Mouse (Mus musculus) frontal cortex, postnatal 25 days (tissue): ENCODE data around the gene Bche.

Experiments used
- DNase-seq, 2 experiments: peaks; one replicate each; pipeline ENCODE4 v3.0.0; 2022; ENCODE audit warnings: low spot score in 2 of 2

The Bche gene

DNA sequence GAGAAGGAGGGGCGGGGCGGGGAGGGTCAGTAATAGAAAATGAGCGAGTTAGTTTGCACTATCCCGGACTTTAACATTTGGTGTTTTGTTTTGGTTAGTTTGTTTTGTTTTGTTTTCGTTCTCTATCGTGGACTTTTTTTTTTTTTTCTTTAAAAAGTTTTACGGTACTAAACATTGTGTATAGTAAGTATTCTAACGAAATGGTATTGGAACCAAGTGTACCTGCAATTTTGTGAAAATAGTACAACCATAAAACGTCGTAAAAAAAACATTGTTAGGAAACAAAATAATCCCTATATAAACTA is at the start of gene Bche:
Bche (minus strand) TSS at position 6 of the 305 bp plus-strand sequence.
- DNase-seq = no peak

- DNase-seq = no peak
These were observed 33.8 kb upstream of the Bche start for GRCm38 (mm10) chr3:73741998-73742397.

DNA sequence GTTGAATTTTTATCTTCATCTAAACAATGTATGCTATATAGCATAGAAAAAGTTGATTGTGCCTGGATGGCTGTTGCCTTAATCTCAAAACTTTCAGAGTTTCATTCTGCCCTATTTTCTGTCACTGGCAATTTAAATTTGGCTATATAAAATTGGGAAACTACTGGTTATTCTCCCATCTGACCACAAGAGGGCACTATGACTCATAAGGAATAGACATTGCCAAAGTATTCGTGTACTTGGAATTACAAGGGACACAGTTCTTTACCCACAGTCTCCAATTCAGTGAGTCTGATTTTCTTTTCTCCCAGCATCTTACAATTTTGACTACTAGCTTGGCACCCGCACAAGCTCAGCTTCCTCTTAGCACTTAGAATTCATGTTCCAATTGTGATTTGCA is 23.5 kb upstream of the Bche start:
- DNase-seq = no peak

- no peak for DNase-seq
These were observed 21.3 kb upstream of the Bche start for GRCm38 (mm10) chr3:73729511-73729910.

DNA sequence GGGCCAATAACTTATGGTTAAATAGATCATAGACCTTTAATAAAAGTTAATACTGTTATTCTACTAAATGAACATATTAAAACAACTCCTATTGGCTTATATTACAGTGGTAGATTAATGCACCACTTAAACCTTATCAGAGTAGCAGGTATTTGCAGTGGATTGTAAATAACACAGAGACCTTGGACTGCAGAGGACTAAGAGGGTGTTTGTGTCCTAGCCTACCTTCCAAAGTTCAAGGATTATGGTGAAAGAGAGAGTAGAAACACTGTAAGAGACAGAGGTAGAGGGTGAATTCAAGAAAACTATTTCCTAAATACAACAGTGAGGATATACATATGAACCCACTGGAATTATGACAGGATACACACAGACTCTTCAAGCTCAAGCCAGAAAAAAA is 17.5 kb upstream of the Bche start:
- DNase-seq = no peak

- no peak for DNase-seq
These were observed 16.7 kb upstream of the Bche start for GRCm38 (mm10) chr3:73724869-73725268.

DNA sequence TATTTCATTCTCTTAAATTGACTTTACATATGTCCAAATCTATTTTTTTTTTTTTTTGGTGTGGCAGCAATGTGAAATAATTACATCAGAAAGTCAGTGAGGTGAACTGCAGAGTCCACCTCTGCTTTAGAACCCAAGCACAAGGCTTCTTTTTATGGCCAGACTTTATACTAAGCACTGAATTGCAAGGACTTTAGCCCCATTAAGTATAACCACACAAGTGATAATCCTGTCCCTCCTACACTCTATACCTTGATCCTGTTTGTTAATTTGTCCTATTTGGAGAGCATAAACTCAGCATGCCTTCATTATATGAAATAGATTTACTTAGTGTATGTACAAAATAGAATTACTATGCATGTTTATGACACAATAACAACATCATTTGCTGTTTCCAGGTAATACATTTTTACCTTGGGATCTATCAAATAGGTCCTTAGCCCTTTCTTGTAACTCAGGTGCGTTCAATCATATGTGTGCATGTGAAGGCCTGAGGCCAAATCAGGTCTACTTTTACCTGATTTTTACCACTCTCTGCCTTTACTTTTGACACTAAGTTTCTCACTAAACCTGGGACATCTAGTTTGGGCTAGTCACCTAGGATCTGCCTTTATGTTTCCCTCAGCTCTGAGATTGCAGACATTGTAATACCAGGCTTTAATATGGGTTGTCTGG is 9.5 kb upstream of the Bche start:
- no peak for DNase-seq

GRCm38 (mm10) chr3:73709871-73710270 is 1.7 kb upstream of the Bche start:
- DNase-seq = no peak

GRCm38 (mm10) chr3:73707461-73708409 is 480 bp downstream of the Bche start:
- DNase-seq = no peak

- DNase-seq = no peak
These were observed 1.7 kb downstream of the Bche start for GRCm38 (mm10) chr3:73706544-73706943.

- DNase-seq = no peak
These were observed 9.3 kb downstream of the Bche start for GRCm38 (mm10) chr3:73698889-73699288.

DNA sequence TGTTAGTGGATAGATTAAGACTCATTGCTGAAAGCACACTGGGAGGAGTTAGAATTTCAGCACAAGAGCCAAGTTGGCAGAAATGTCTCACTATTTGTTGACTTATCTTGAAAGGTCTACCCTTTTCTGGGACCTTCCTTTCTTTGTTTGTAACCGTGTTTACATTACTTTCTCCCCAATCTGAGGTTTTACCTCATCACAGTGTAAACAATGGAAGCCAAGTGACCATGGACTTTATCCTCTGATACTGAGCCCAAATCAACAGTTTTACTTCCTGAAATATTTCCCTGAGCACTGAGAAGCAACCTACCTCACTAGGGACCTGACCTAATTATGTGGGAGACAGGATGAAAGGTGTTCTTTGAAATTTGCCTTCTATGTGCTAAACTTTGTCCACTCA is 34.9 kb downstream of the Bche start:
- no peak for DNase-seq

- DNase-seq = no peak
These were observed 40.0 kb downstream of the Bche start for GRCm38 (mm10) chr3:73668172-73668571.

DNA sequence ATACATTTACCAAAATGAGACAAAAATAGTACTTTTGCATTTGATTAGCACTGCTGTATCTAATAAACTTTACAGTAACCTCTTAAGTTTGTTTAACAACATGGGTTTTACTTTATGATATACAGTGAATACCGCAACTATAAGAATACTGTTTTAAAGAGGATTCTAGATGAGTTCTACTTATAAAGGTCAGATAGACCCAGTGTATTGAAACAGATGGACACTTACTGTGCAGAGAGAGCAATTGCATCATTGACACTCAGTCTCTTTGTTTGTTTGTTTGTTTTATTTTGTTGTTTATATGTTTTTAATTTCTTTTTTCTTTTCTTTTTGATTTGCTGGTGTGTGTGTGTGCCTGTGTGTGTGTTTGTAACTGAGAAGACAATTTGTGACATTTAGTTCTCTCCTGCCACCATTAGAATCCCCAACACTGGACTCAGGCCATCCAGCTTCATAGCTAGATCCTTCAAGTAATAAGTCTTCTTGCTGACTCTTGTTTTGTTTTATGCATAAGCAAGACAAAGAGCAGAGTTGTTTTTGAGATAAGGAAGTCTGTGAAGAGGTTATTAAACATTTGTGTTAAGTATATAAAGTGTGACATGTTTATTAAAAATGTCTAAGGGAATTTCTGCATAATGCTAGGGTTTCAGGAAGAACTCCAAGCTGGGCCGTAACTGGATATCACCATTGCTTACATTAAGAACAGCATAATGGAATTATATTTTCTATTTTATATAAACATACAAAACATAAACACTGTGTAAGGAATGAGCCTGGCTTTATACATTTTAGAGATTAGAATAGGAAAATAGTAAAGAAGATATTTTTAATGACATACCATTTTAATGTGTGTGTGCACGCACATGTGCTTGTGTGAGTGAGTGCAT is 40.7 kb downstream of the Bche start:
- DNase-seq = no peak

GRCm38 (mm10) chr3:73650281-73650680 is 57.9 kb downstream of the Bche start:
- DNase-seq = no peak

- no peak for DNase-seq
These were observed 61.2 kb downstream of the Bche start for GRCm38 (mm10) chr3:73647064-73647463.

DNA sequence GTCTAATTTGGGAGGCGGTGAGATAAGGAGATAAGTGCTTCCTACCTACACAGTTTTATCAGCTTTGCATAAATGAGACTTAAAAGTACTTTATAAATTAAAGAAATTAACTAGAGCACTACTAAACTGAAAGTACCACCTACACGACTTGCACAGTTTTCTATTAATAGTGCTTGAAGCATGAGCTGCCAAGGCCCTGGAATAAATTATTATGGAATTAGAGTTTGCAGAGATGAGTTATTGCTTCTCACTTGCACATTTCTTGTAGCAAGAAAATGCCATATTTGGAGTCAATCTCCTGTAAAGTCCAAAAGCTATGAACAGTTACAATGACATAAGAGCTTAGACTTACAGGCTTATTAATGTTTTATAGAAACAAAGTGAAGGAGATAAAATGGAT is 96.8 kb downstream of the Bche start:
- no peak for DNase-seq

DNA sequence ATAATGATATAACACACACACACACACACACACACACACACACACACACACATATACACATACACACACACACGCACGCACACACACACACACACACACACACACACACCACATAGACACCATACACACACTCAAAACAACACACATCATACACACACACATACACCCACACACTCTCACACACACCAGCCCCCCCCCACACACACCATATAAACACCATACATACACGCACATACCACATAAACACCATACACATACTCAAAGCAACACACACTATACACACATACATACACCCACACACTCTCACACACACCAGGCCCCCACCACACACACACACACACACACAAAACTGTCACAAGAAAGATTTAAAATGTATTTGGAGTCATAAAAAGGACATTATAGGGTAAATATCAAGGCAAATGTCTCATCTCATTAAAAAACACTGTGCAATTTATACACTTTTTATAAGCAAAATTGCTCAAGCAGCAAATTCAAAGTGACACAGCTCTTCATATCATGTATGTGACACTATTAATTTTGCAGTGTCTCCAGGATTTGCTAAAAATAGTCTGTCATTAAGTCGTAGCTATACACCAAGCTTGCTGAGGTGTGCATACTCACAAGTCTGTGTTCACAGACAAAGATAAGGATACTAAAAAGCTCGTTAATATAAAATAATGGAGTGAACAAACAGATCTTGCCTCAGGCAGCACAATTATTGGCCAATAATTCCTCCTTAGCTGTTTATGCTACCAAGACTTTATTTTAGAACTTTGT is 116.3 kb downstream of the Bche start:
- no peak for DNase-seq
